Mouse (Mus musculus): ENCODE data around the gene 5031439G07Rik.

GRCm38 (mm10) chr15:84985516-84986160 lies 2.7 kb downstream of the 5031439G07Rik start:
- TF ChIP-seq POLR2A (IDR thresholded peaks at IDR 0.05; ENCODE audit: insufficient read depth, low read depth, low read length): no peak
- TF ChIP-seq CTCF (IDR thresholded peaks at IDR 0.05; ENCODE audit: insufficient read depth, low read depth, low read length): no peak
